Mouse (Mus musculus) bone marrow macrophage, adult 2 months (primary cell): Measurements from ENCODE around the gene Nr4a1. TPM values are rescaled to one million over a fixed set of nuclear protein-coding genes. Genes with fewer than 3 reads are reported as not detected.

ENCODE experiments used
- H3K27ac ChIP-seq: 2 replicates; pipeline ENCODE4 v1.5.1; 2012; ENCODE audit warnings: low read depth, low read length; ENCODE audit not compliant: insufficient read depth
- H3K4me1 ChIP-seq: 2 replicates; pipeline ENCODE4 v1.6.1; 2012; ENCODE audit warnings: low read length; ENCODE audit not compliant: control insufficient read depth, insufficient read depth
- H3K4me3 ChIP-seq: 2 replicates; pipeline ENCODE4 v1.5.1; 2012; ENCODE audit warnings: mild to moderate bottlenecking, low read length, moderate library complexity; ENCODE audit not compliant: insufficient read depth
- CTCF ChIP-seq: IDR thresholded peaks from 2 replicates; pipeline ENCODE4 v1.5.1; 2012; ENCODE audit warnings: low read depth, mild to moderate bottlenecking, low read length, moderate library complexity
- POLR2A ChIP-seq: IDR thresholded peaks from 2 replicates; pipeline ENCODE4 v1.6.1; 2012; ENCODE audit warnings: mild to moderate bottlenecking, low read depth, low read length, borderline replicate concordance
- polyA plus RNA-seq: library from polyadenylated mRNA; stranded (reverse); fragments of >200 nt; gene quantifications from 2 replicates; pipeline ENCODE4 v1.2.4, GENCODE M21; 2012; ENCODE audit not compliant: missing spikeins, insufficient read depth, insufficient read length

Gene Nr4a1
- polyA plus RNA-seq, 1 experiment: 8.8 TPM

GRCm38 (mm10) chr15:101252614-101253013, 1.5 kb upstream of the Nr4a1 start:
- peak overlapping the region; percentile 74 for H3K27ac ChIP-seq
- no peak for TF ChIP-seq POLR2A
- no peak for TF ChIP-seq CTCF

GRCm38 (mm10) chr15:101253563-101253885, 545 bp upstream of the Nr4a1 start:
- Histone ChIP-seq H3K4me1 (peaks cover 56% of the 10 kb centered on the region), H3K27ac (no peak overlapping the region), H3K4me3 (peak overlapping the region; percentile 68)
- no peak for TF ChIP-seq CTCF
- no peak for TF ChIP-seq POLR2A

More at GRCm38 (mm10) chr15:101252614-101253013, 1.5 kb upstream of the Nr4a1 start:
- Histone ChIP-seq H3K4me3 (no peak overlapping the region), H3K4me1 (peaks cover 59% of the 10 kb centered on the region)

GRCm38 (mm10) chr15:101255842-101256462, 1.9 kb downstream of the Nr4a1 start:
- H3K4me3 ChIP-seq: no peak overlapping the region
- no peak for TF ChIP-seq POLR2A
- TF ChIP-seq CTCF: no peak
- H3K4me1 ChIP-seq: peaks cover 56% of the 10 kb centered on the region
- H3K27ac ChIP-seq: no peak overlapping the region

- H3K4me1 ChIP-seq: peaks cover 56% of the 10 kb centered on the region
- no peak overlapping the region for H3K4me3 ChIP-seq
- TF ChIP-seq POLR2A (no peak), CTCF (no peak)
- H3K27ac ChIP-seq: no peak overlapping the region
These were observed 2.6 kb downstream of the Nr4a1 start for GRCm38 (mm10) chr15:101256463-101257206.

GRCm38 (mm10) chr15:101258420-101258819, 4.4 kb downstream of the Nr4a1 start:
- H3K4me3 ChIP-seq: no peak overlapping the region
- TF ChIP-seq POLR2A (no peak), CTCF (no peak)
- no peak overlapping the region for H3K27ac ChIP-seq
- H3K4me1 ChIP-seq: peaks cover 55% of the 10 kb centered on the region

- Histone ChIP-seq H3K27ac (no peak overlapping the region), H3K4me1 (peaks cover 57% of the 10 kb centered on the region), H3K4me3 (no peak overlapping the region)
- TF ChIP-seq POLR2A: no peak
These were observed 5.9 kb downstream of the Nr4a1 start for GRCm38 (mm10) chr15:101259922-101260321.

- H3K27ac ChIP-seq: no peak overlapping the region
These were observed 6.3 kb downstream of the Nr4a1 start for GRCm38 (mm10) chr15:101260387-101260786.

GRCm38 (mm10) chr15:101260874-101261622, 7.0 kb downstream of the Nr4a1 start:
- Histone ChIP-seq H3K27ac (no peak overlapping the region), H3K4me3 (no peak overlapping the region), H3K4me1 (peaks cover 55% of the 10 kb centered on the region)
- TF ChIP-seq CTCF (no peak), POLR2A (no peak)

More at GRCm38 (mm10) chr15:101260387-101260786, 6.3 kb downstream of the Nr4a1 start:
- TF ChIP-seq CTCF (no peak), POLR2A (no peak)
- Histone ChIP-seq H3K4me1 (peaks cover 55% of the 10 kb centered on the region), H3K4me3 (no peak overlapping the region)

- peak overlapping the region; percentile 64 for H3K27ac ChIP-seq
- H3K4me1 ChIP-seq: peaks cover 44% of the 10 kb centered on the region
These were observed 8.4 kb downstream of the Nr4a1 start for GRCm38 (mm10) chr15:101262502-101262901.

More at GRCm38 (mm10) chr15:101262502-101262901, 8.4 kb downstream of the Nr4a1 start:
- H3K4me3 ChIP-seq: no peak overlapping the region
- TF ChIP-seq POLR2A (no peak), CTCF (no peak)
